In the genomic region with DNA sequence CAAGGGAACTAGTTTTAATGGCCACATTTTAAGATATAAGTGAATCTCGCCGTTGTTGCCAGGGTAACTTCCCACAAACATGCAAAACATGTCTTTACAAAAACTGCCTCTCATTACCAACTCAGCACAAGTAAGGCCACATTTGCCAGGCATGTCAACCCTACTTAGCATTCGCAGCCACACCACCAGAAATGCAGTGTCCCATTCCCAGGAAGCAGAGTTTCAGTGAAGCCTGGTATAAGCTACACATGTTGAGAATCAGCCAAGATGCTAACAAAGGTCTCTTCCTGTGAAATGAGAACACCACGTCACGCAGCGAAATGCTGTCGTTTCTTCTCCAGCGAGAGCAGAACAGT, we compare ENCODE assay signal across 20 mouse cellular contexts. TPM values are rescaled to one million over a fixed set of nuclear protein-coding genes. Genes with fewer than 3 reads are reported as not detected.
DNase-seq lines count a peak whose midpoint lies in the region; ATAC-seq lines count a peak whose summit lies in the region.
"Had no signal": no experiment of that assay in that cellular context is flagged by ENCODE, and none has a peak within 500 bp of the region (broad histone marks: within the 10 kb centered on the region; RNA-seq: fewer than 3 reads in every experiment).

No protein-coding gene starts in this region.

- H3K27me3 ChIP-seq in midbrain, embryonic 12.5 days: no peaks in the 10 kb centered on the region
- no peaks in the 10 kb centered on the region for H3K27me3 ChIP-seq in midbrain, embryonic 10.5 days (ENCODE audit: low read depth, poor library complexity, severe bottlenecking)
- no peaks in the 10 kb centered on the region for H3K27me3 ChIP-seq in forebrain, embryonic 15.5 days
- H3K27me3 ChIP-seq in hindbrain, embryonic 16.5 days (replicated peaks; ENCODE audit: control insufficient read depth, insufficient read depth, low read length): no peaks in the 10 kb centered on the region
- no peaks in the 10 kb centered on the region for H3K27me3 ChIP-seq in neural tube, embryonic 15.5 days (replicated peaks)
- H3K27me3 ChIP-seq: heart, embryonic 12.5 days had no signal

- H3K9me3 ChIP-seq in midbrain, embryonic 12.5 days: no peaks in the 10 kb centered on the region
- no peaks in the 10 kb centered on the region for H3K9me3 ChIP-seq in midbrain, embryonic 10.5 days (replicated peaks)
- H3K9me3 ChIP-seq in forebrain, embryonic 15.5 days: no peaks in the 10 kb centered on the region
- H3K9me3 ChIP-seq in hindbrain, embryonic 16.5 days (ENCODE audit: control insufficient read depth, low read length): no peaks in the 10 kb centered on the region
- no peaks in the 10 kb centered on the region for H3K9me3 ChIP-seq in neural tube, embryonic 15.5 days (replicated peaks)
- H3K9me3 ChIP-seq: heart, embryonic 12.5 days had no signal

- no peak overlapping the region for H3K4me2 ChIP-seq in midbrain, embryonic 12.5 days (replicated peaks)
- no peak overlapping the region for H3K4me2 ChIP-seq in forebrain, embryonic 15.5 days (replicated peaks)
- no peak overlapping the region; the same call in 1 of the 2 replicates for H3K4me2 ChIP-seq in hindbrain, embryonic 16.5 days (ENCODE audit: low read length)
- H3K4me2 ChIP-seq in neural tube, embryonic 15.5 days: no peak overlapping the region
- H3K4me2 ChIP-seq: heart, embryonic 12.5 days had no signal

- ATAC-seq in midbrain, embryonic 12.5 days (ENCODE audit: low FRiP score, low read depth): peak; percentile 74
- ATAC-seq in forebrain, embryonic 15.5 days (replicated peaks): peak; percentile 83
- peak; percentile 73 for ATAC-seq in hindbrain, embryonic 16.5 days
- peak; percentile 54; the same call in 1 of the 2 replicates for ATAC-seq in neural tube, embryonic 15.5 days (ENCODE audit: low FRiP score)

- peaks cover 21% of the 10 kb centered on the region for H3K4me1 ChIP-seq in midbrain, embryonic 12.5 days
- H3K4me1 ChIP-seq in midbrain, embryonic 10.5 days: peaks cover 6% of the 10 kb centered on the region; the same call in 1 of the 2 replicates
- peaks cover 27% of the 10 kb centered on the region for H3K4me1 ChIP-seq in forebrain, embryonic 15.5 days
- peaks cover 22% of the 10 kb centered on the region for H3K4me1 ChIP-seq in hindbrain, embryonic 16.5 days (ENCODE audit: control insufficient read depth, insufficient read depth, low read depth, low read length)
- H3K4me1 ChIP-seq in neural tube, embryonic 15.5 days: peaks cover 53% of the 10 kb centered on the region

- H3K27ac ChIP-seq in midbrain, embryonic 12.5 days (replicated peaks): peak overlapping the region; percentile 44; the same call in 1 of the 2 replicates
- no peak overlapping the region for H3K27ac ChIP-seq in midbrain, embryonic 10.5 days (replicated peaks)
- peak overlapping the region; percentile 14 for H3K27ac ChIP-seq in forebrain, embryonic 15.5 days (replicated peaks)
- peak overlapping the region; percentile 6; the same call in 1 of the 2 replicates for H3K27ac ChIP-seq in hindbrain, embryonic 16.5 days (ENCODE audit: low read depth, low read length)
- peak overlapping the region; percentile 61 for H3K27ac ChIP-seq in neural tube, embryonic 15.5 days (replicated peaks)

- no peak overlapping the region for H3K4me3 ChIP-seq in midbrain, embryonic 12.5 days
- H3K4me3 ChIP-seq in midbrain, embryonic 10.5 days: no peak overlapping the region
- H3K4me3 ChIP-seq in forebrain, embryonic 15.5 days: no peak overlapping the region
- no peak overlapping the region for H3K4me3 ChIP-seq in hindbrain, embryonic 16.5 days (ENCODE audit: low read length)
- H3K4me3 ChIP-seq in neural tube, embryonic 15.5 days (replicated peaks): no peak overlapping the region
- H3K4me3 ChIP-seq: heart, embryonic 12.5 days had no signal

- intact Hi-C loops in heart, postnatal 36 days (cut with DNase I): no loop called here

- no peak for DNase-seq in midbrain, embryonic 10.5 days (ENCODE audit: low spot score)
- DNase-seq in cerebellum, adult 9-11 months: no peak
- DNase-seq in heart, postnatal 36 days: no peak
- DNase-seq: adrenal gland, adult 8-10 months; cerebellum, adult 8-10 months; embryo, embryonic 11 days; gastrocnemius, postnatal 36 days; heart, postnatal 4 days; kidney, adult 11 months; kidney, postnatal 25 days; layer of hippocampus, adult 9-11 months; lung, adult 2 months; thymus, postnatal 4 days had no signal

- 82% methylated on average over 8 of the region's 8 CpGs for WGBS in midbrain, embryonic 12.5 days
- WGBS in midbrain, embryonic 10.5 days: 94% methylated on average over 8 of the region's 8 CpGs
- WGBS in forebrain, embryonic 15.5 days: 26% methylated on average over 8 of the region's 8 CpGs
- WGBS in hindbrain, embryonic 16.5 days: 43% methylated on average over 8 of the region's 8 CpGs
- WGBS in neural tube, embryonic 15.5 days: 38% methylated on average over 8 of the region's 8 CpGs

- no peak overlapping the region for H3K9ac ChIP-seq in midbrain, embryonic 12.5 days (replicated peaks)
- H3K9ac ChIP-seq in forebrain, embryonic 15.5 days (replicated peaks): no peak overlapping the region
- H3K9ac ChIP-seq in hindbrain, embryonic 16.5 days (ENCODE audit: low read depth, low read length): no peak overlapping the region
- H3K9ac ChIP-seq in neural tube, embryonic 15.5 days (replicated peaks): no peak overlapping the region
- H3K9ac ChIP-seq: heart, embryonic 12.5 days had no signal

- peaks cover 23% of the 10 kb centered on the region for H3K36me3 ChIP-seq in midbrain, embryonic 12.5 days
- peaks cover 69% of the 10 kb centered on the region for H3K36me3 ChIP-seq in midbrain, embryonic 10.5 days
- H3K36me3 ChIP-seq in forebrain, embryonic 15.5 days: peaks cover 20% of the 10 kb centered on the region; the same call in 1 of the 2 replicates
- peaks cover 14% of the 10 kb centered on the region for H3K36me3 ChIP-seq in hindbrain, embryonic 16.5 days (ENCODE audit: control insufficient read depth, insufficient read depth, low read length)
- H3K36me3 ChIP-seq in neural tube, embryonic 15.5 days: peaks cover 16% of the 10 kb centered on the region

RNA-seq across cellular contexts. Expression of a gene that starts 26.7 kb away (rescaled TPM):
- 0.85 and 1.8 TPM in 2 replicates for polyA plus RNA-seq in midbrain, embryonic 12.5 days (2016; fragmentation: Nextera tagmentation; extraction: Ambion mirVana)
- polyA plus RNA-seq in midbrain, embryonic 10.5 days (2016; fragmentation: Nextera tagmentation; extraction: Ambion mirVana): 0.12 and 0.68 TPM in 2 replicates
- 0.70 and 0.72 TPM in 2 replicates for polyA plus RNA-seq in forebrain, embryonic 15.5 days (2015; fragmentation: Nextera tagmentation; extraction: Ambion mirVana)
- polyA plus RNA-seq in hindbrain, embryonic 16.5 days (2015; fragmentation: Nextera tagmentation; extraction: Ambion mirVana): 0.81 and 0.97 TPM in 2 replicates
- 0.83 and 1.0 TPM in 2 replicates for polyA plus RNA-seq in neural tube, embryonic 15.5 days (2015; fragmentation: Nextera tagmentation; extraction: Ambion mirVana)
- total RNA-seq in heart, postnatal 36 days (2021): under 1 TPM in 1 of 2 experiments, not detected in 1; 0.14 TPM
- total RNA-seq: MEL; neutrophil, adult 5-6 weeks had no signal

RNA-seq across cellular contexts. Expression of a gene that starts 38.7 kb away (rescaled TPM):
- 68.8 and 71.1 TPM in 2 replicates for polyA plus RNA-seq in midbrain, embryonic 12.5 days (2016; fragmentation: Nextera tagmentation; extraction: Ambion mirVana)
- polyA plus RNA-seq in midbrain, embryonic 10.5 days (2016; fragmentation: Nextera tagmentation; extraction: Ambion mirVana): 11.9 and 17.2 TPM in 2 replicates
- 74.2 and 84.1 TPM in 2 replicates for polyA plus RNA-seq in forebrain, embryonic 15.5 days (2015; fragmentation: Nextera tagmentation; extraction: Ambion mirVana)
- polyA plus RNA-seq in hindbrain, embryonic 16.5 days (2015; fragmentation: Nextera tagmentation; extraction: Ambion mirVana): 10.3 and 14.2 TPM in 2 replicates
- polyA plus RNA-seq in neural tube, embryonic 15.5 days (2015; fragmentation: Nextera tagmentation; extraction: Ambion mirVana): 45.2 and 71.7 TPM in 2 replicates
- total RNA-seq in heart, postnatal 36 days (2021): 10 to 100 TPM; 27.9 to 28.0 TPM
